Mouse (Mus musculus): ENCODE measurements around the gene Pkhd1. TPM values are rescaled to one million over a fixed set of nuclear protein-coding genes. Genes with fewer than 3 reads are reported as not detected.

Pkhd1 gene
- 0.04 and 0.78 TPM in 2 replicates for total RNA-seq (2021)
- long read RNA-seq, experiment 1, result 0 reads
- long read RNA-seq, experiment 2, result 0 reads

DNA sequence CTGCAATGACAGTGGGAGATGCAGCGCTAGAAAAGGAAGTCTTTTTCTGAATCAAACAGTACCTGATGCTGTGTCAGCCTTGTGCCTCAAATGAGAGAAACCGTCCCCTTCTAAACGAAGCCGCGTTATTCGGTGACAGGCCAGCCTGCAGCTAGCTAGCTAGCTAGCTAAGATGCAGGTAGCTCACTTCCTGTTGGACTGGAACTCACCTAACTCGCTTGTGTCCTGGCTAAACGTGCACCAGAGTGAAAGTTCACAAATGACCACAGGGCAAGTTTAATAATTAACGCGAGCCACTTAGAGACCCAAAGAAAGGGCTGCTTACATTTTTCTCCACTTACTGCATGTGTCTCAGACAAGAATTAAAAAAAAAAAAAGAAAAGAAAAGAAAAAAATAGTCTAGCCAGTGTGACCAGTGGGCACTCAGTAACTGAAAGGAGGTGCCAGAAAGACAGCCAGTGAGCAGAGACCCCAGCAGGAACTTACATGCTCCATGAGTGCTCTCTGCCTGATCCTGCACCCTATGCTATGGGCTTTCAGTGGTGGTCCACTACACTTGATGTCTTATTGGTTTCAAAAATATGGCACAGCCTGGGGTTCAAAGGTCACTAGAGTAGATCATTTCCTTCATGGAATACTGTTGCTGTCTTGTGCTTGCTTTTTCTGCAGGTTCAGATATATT, at the start of gene Pkhd1:
Gene Pkhd1, minus strand, starts transcription at position 216 of the 682 bp plus-strand sequence.
- DNase-seq, result no peak

DNA sequence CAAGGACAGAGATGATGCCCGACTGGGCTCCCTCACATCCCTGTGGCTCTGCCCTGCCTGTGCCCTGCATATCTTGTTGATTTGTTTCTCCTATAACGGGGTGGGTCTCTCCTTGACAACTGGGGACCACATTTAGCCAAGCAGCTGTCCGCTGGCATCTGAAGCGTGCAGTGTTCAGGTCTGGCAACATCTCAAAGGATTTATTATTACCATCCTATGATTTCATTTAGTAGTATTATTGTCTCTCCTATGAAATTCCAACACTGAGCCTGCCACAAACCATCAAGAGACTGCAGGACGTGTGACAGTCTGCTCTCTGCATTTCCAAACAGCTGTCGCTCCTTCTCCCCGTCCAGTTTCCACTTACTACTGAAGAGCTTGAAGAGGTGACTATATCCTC, 49.7 kb upstream of the Pkhd1 start:
- DNase-seq, result no peak

DNA sequence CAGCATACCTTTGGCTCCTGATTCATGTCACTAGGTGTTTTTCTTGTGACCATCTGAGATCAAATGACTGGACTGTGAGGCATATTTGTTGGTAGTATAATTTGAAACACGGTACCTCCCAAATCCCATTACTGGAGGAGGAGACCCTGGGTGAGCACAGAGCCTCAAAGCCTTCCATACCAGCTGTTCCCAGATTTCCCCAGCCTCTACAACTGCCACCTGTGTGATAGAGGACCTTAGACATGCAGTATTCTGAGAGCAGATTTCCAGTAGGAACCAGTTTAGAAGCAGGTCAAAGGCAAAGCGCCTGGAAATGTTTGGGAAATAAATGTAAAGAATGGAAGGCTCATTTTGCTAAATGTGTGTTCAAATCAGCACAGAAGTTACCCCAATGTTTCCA, 48.4 kb upstream of the Pkhd1 start:
- DNase-seq, result no peak

DNA sequence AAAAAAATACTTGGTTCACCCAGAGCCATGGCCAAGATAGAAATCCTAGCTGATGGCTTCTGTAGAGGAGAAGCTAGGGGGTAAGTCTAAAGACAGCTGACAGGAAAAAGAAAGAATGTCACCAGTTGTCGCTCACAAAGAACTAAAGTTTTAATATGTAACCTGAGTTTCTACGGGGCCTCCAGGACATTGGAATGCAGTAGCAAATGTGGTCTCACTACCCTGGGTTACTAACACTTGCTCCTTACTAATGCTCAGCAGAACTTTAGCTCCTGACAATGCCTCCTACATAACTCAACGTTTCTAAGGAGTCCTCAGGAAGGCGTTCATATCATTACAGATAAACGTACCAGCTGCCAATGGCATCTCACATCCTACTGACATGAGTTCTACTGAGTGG, 37.2 kb upstream of the Pkhd1 start:
- DNase-seq, result no peak

DNA sequence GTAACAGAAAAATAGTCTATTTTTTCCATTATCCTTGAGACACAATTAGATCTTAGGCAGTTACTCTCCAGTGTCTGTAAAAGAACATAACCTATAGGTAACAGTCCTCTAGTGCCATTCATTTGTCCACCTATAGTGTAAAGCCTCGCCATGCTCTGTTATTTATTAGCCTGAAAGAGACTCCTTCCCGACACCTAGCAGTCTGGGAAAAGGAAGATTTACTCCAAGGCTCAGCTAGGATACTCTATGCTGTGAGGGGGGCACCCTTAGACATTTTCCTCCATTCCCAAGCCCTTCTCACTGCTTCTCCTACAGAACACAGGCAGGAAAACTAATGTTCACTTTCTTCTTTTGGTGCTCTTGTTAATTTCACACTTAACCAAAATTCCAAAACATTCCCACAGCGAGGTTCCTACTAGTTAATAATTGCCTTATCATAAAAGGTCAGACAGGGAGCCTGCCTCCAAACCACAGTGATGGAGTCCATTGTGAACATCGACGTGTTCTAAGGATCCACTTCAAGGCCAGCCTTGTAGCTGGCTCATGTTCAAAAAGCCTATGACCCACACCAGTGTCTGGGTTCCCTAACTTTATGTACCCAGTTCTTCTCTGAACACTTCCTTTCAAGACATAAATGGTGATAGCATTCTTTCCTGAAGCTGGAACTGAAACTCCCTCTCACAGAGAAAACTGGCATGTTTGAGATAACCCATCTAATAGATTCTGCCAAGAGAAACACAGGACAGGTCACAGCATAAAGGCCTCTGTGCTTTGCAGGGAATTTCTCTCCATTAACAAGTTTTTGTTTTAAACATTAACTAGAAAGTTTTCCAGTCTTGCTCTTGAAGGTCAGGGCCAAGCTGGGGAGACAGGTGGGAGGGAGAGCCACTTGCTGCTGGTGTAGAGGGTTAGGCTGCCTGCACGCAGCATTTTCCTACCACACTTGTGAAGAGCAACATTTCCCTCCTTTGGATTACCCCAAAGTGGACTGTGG, 35.9 kb upstream of the Pkhd1 start:
- no peak for DNase-seq

DNA sequence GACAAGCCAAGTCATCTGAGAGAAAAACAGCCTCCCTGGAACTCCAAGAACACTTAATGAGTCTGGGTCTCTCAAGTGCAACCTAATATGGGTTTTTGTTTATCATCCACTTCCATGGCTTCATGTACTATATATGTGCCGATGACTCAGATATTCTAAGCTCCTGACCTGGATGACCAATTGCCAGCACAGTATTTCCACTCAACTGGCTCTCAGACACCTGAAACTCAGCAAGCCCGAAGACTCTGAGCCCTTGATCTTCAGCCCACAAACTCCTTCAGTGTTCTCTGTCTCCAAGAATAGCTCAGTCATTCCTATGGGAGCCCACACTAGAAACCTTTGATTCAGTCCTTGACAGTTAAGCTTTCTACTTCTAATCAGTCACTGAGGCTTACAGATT, 17.0 kb upstream of the Pkhd1 start:
- DNase-seq, result no peak

DNA sequence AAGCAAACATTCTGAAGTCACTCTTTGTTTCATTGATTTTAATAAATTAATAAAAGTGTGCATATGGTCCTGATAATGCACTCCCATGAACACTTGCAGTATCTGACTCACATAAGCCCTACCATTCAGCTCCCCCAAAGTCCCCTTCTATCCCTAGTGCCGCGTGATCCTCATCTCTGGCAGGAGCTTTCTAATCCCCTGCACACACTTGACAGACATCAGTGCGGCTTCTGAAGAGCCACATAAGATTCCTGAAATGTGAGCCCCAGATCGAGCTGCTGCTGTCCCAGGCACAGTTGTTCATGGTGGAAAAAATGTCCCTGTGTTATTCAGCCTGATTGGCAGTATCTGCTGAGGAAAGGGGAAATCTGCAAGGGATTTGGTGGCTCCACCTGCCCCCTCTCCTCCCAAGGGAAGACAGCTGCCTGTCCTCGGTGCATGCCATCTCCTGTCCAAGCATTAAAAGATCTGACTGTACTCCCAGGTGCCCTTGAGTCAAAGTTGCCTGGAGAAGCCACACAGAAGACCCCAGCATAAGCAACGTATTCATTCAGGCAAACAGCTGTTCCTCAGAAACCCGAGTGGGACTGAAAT, 15.5 kb upstream of the Pkhd1 start:
- no peak for DNase-seq

DNA sequence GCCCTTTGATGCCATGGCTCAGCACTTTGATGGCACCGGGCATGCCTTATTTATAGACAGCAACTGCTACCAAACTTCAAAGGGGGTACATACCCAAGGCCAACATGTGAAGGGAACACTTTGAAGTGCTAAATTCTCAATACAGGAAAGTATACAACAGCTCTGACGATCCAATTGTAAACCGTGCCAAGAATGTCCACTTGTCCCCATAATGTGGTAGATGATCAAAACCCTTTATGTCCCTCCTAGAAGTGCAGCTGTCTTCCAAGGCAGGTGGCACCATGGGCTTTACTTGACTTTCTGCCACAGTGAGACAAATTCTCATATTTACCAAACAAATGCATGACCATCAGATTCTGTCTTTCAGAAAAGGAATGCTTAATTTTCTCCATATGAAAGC, 6.7 kb upstream of the Pkhd1 start:
- peak; percentile 30 for DNase-seq

DNA sequence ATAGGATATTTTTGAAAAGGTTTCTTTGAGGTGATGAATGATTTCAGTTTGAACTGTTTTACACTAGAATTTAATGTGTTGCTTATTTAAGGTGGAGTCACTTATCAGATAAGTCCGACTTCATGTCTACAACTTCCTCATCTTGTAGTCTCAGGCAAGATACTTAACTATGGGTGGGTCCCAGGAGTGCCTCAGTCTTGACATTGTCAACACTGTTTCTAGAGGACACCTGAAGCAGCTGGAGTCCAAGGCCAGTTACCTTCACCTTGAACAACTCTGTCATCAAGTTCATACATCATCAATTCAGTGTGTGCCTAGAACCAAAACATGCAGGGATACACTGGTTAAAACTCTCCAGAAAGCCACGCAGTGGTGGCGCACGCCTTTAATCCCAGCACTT, 5.5 kb upstream of the Pkhd1 start:
- DNase-seq, result no peak

DNA sequence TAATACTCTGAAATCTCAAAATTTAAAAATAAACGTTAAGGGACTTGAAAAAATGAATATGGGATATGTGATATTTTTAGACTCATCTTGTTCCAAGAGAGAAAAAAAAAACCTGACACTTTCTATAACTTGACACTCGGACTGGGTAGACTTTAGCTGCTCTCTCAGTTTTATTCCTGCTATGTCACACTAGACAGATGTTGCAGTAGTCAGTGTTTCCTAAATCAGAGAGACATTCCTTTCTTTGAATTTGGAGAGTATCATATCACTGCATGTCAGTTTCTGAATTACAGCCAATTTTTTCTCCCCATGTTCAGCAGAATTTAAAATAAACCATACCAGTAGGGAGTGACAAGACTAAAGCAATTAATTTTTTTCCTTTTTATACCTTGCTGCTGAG, 2.7 kb upstream of the Pkhd1 start:
- no peak for DNase-seq

DNA sequence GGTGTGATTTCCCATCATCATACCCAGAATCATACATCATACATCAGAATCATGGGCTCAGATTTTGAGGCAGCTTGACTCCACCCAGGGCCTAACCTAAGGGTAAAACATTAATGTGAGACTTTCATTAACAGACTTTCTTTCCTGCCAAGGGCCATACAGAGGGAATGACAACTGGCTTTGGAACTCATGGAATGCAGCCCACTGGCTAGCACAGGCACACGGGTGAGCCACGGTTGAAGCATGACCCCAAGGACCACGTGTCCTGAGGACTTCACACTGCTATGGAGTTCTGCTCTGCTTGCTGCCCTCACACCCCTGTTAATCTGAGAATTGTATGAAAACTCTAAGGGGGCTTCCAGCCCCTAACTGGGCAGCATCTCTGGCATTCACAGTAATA, 1.5 kb upstream of the Pkhd1 start:
- no peak for DNase-seq

DNA sequence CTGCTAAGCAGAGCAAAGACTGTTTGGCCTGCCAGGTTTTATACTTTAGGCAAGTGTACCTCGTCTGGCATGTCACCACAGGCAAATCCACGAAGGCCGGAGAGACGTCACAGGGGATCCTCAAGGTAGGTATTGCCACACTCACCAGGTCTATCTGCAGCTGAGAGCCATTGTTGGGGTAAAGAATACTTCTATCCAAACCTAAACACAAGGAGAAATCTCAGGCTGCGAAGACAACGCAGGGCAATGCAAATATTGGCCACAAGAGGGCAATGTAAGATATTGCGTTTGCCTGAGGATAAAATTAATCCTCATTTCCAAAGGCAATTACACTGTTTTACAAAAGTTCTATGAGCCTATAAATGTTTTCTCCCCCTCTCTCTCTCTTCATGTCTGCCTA, 5.2 kb downstream of the Pkhd1 start:
- peak; percentile 28 for DNase-seq

DNA sequence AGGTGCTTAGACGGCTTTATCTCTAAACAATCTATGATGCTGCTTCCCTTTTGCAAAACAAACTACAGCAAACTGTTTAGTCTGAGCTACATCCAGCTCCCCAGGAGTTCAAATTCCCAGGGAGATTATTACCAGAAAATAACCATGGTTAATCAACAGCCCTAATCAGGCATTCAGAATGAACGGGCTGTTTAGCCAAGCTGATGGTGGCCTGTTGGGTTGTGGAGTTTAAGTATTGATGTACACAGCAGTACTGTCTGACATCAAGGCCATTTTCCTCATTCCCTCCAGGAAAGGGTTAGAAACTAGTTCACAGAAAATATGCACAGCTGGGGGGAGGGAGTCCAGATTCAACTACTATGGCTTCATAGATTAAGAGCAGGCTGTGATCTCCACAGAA, 12.4 kb downstream of the Pkhd1 start:
- no peak for DNase-seq

DNA sequence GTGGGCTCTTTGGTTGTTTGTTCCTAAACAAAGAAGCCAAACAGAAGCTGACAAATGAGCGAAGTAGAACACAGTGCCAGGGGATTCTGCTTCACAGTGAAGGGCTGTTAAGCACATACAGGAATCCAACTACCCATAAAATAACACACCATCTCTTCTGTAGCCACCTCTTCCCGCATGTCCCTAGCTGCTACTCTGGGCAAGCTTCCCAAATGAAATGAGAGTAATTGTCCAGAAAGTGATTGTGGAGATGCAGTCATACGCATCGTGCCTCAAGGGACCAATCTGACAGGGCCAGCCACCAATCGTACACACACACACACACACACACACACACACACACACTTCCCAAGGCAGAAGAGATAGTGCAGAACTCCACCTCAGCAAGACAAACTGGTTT, 27.4 kb downstream of the Pkhd1 start:
- DNase-seq, result no peak

DNA sequence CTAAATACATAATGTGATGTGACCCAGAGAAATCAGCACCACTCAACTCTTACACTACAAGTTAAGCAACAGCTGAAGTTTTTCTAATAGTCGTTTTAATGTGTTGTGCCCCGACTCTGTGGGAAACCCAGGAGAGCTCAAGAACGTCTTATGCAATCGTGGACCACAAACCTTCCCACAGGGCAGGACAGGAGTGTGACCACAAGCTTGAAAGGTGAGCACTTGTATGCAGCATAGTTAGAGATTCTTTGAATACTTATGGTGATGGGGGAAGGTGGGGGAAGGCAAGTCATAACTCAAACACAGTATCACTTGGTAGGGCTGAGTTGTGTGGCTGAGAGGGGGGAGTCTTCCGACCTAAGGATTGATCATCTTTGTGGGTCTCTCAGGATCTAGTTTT, 46.4 kb downstream of the Pkhd1 start:
- no peak for DNase-seq

DNA sequence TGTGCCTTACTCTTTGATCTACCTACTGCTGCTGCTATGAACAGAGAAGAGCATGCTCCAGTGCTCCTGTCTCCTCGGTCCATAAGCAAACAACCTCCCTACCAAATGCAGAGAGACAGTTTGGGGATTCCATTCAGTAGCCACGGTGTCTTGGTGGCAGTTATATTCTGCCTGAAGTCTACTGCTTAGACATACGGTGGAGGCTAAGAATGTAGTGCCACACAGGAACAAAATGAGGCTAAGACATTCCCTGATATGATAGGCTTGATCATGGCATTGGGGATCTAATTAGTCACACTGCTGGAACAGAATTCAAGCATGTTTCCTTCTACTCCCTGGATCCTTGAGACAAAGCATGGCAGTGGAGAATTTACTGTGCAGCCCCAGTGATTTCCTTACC, 48.4 kb downstream of the Pkhd1 start:
- DNase-seq, result no peak

DNA sequence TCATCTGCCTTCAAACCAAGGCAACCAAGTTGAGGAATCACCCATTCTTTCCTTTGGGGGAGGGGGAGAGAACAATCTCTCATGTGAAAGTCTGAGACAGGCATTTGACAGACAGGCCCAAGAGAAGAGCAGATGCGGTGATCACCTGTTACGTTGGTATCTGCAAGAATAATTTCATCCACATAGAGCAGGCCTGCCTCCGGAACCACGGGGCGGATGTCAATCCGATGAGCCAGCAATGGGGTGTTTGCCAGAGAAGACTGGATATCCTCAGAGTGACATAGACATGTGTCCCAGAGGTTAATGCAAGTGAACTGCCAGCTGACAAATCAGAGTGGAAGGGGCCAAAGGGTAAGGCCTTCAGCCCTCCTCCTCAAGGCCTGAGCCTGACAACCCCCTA, 59.4 kb downstream of the Pkhd1 start:
- no peak for DNase-seq

DNA sequence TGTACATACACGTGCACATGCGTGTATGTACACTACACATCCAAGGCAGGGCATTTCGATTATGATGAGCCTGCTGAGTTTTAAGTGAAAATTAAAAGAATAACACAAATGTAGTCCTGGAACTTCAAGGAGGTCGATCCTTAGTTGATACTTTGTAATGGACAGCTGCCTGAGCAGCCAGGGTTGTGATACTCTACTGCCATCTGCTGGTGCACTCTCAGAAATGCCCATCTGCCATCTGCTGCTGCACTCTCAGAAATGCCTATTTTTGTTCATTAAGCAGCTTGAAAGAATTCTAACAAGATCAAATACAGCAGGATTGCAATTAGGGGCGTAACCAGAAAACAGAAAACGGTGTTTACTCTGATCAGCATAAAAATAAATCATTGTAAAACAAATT, 63.5 kb downstream of the Pkhd1 start:
- peak; percentile 32 for DNase-seq

DNA sequence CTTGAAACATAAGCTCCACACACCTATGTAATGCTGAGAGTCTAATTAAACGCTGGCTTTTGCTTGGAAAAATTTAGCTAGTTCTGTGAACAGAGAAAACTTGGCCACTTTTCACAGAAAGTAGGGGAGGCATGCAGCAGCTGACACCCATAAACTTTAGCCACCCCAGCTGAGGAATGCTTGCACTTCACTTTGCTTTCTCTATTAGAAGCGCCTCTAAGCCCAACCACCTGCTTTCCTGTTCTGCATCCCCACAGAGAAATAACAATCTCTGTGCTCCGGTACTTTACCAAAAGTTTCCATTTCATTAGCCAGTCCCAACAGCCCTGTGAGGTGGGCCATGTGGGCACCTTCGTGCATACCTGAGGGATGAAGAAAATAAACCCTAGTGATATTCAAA, 66.5 kb downstream of the Pkhd1 start:
- DNase-seq, result no peak

DNA sequence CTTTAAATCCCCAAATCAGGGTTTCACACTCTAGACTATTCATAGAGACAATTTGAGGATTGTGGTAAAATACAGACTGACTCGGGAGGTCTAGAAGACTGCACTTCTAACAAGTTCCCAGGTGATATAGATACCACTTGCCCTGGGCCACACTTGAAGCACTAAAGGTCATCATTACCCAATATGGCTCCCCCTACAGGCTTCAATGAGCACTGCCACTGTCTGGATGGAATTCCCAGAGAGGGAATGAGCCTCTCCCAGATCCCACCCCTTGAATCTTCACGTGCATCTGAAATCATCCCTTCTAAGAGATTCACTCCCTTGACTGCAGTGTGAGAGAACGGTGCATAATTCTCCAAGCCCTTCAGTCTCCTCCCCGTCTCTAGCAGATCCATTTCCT, 73.3 kb downstream of the Pkhd1 start:
- no peak for DNase-seq

DNA sequence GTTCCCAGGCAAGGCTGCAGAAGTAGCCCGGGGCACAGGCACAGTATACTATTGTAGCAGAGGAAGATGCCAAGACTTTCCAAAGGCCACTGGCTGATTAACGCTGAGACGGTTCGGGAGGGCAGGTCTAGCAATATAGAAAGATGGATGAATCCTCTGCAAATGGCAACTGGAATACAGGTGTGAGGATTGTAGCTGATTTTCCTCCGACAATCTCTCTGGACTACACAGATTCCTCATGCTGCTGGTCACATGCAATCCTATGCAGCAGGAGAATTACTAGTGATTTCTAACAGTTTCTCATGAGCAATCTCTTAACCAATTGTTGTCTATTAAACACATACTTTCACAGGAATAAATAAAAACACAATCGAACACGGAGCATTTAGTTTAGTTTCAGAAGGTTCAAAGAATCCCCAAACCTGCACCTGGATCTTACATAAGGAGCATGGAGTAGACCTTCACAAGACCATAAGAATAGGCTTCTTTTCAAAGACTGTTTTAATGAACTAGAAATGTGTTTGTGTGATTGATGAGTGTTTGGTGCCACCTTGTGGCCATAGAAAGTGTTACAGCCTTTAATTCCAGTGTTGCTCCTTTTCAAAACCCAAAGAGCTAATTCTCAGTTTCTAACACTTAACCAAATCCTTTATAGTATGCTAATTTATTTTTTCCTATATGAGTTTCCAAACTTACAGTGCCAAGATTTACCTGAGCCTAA, 104.3 kb downstream of the Pkhd1 start:
- peak; percentile 45 for DNase-seq

DNA sequence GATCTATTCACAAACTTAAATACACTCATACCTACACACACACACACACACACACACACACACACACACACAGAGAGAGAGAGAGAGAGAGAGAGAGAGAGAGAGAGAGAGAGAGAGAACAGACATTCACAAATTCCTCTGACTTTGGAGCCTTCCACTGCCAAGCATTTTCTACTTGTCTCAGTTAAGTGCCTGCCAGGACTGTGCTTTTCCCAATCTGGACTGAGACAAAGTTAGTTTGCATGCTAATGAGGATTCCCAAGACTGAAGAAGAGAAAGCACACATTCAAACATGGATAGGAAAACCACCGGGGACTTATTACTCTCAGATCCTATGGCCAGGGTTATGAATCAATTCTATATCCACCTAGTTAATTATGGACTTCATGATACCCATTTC, 118.9 kb downstream of the Pkhd1 start:
- no peak for DNase-seq

DNA sequence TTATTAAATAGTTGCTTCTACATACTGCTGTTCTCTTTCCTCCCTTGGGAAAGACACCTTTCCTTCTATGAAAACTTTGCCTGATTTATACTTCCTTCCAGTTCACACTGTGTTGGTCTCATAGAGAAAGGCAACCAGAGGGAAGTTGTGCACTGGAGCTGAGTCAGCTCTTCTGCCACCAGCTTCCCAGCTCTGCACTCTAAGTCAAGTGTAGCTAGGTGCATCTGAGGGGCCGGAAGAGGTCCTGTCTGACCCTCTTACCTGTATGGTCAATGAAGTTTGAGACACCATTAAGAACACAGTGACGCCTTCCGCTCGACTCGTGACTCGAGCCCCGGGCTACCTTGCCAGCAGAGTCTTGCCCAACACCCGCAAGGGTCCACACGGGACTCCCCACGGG, 131.8 kb downstream of the Pkhd1 start:
- DNase-seq, result no peak

All from adrenal gland, postnatal 14 days (tissue).